Comparison of ENCODE assay signal across 20 mouse cellular contexts in the genomic region with DNA sequence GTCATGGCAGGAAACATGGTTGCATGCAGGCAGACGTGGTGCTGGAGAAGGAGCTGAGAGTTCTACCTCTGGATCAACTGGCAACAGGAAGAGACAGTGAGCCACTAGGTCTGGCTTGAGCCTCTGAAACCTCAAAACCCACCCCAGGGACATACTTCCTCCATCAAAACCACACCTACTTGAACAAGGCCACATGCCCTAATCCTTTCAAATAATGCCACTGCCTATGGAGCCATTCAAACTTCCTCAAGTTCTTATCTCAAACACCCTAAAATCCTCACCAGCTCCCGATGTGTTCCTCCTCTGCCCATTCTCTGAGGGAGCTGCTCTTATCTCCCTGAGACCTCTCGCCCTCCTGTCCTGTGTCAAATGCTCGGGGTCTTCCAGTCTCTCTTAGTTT. TPM values are rescaled to one million over a fixed set of nuclear protein-coding genes. Genes with fewer than 3 reads are reported as not detected.
A peak's percentile ranks its signal among the peaks of the same experiment; 100 is the strongest.
DNase-seq lines count a peak whose midpoint lies in the region; TF ChIP-seq lines count a peak whose summit lies in the region.
"Had no signal": no experiment of that assay in that cellular context is flagged by ENCODE, and none has a peak within 500 bp of the region (broad histone marks: within the 10 kb centered on the region; RNA-seq: fewer than 3 reads in every experiment).

No protein-coding gene starts in this region.

- DNase-seq in 416B (ENCODE audit: low read depth): peak; percentile 40
- peak; percentile 69 for DNase-seq in MEL-GATA-1-ER (ENCODE audit: extremely low read depth, low read depth)
- no peak for DNase-seq in heart, adult 11 months
- no peak for DNase-seq in liver
- DNase-seq: adrenal gland, postnatal 25 days; cerebellum, adult 11 months; cerebellum, adult 8-10 months; cerebellum, adult 9-11 months had no signal

- H3K4me3 ChIP-seq in olfactory bulb, adult 2 months (ENCODE audit: insufficient read depth, low read depth, low read length): no peak overlapping the region
- H3K4me3 ChIP-seq: embryonic facial prominence, embryonic 13.5 days; embryonic facial prominence, embryonic 15.5 days; erythroblast, embryonic 14.5 days; forebrain, embryonic 10.5 days; forebrain, embryonic 12.5 days had no signal

- WGBS in olfactory bulb, adult 2 months: 54% methylated on average over 4 of the region's 4 CpGs

- no peak for TF ChIP-seq POLR2A in olfactory bulb, adult 2 months (IDR thresholded peaks at IDR 0.05; ENCODE audit: insufficient read depth, low read depth, low read length)

- 0 out of 2 replicates have a peak, but pooled peaks have one; percentile 2 for TF ChIP-seq CTCF in olfactory bulb, adult 2 months (IDR thresholded peaks at IDR 0.05; ENCODE audit: insufficient read depth, low read depth, low read length)

- no peaks in the 10 kb centered on the region for H3K4me1 ChIP-seq in olfactory bulb, adult 2 months (ENCODE audit: control insufficient read depth, insufficient read depth, low read length)
- H3K4me1 ChIP-seq: embryonic facial prominence, embryonic 13.5 days; embryonic facial prominence, embryonic 15.5 days; forebrain, embryonic 10.5 days; forebrain, embryonic 12.5 days had no signal

- H3K27ac ChIP-seq in olfactory bulb, adult 2 months (ENCODE audit: insufficient read depth, low read depth, low read length): no peak overlapping the region
- H3K27ac ChIP-seq: embryonic facial prominence, embryonic 13.5 days; embryonic facial prominence, embryonic 15.5 days; forebrain, embryonic 10.5 days; forebrain, embryonic 12.5 days had no signal

RNA-seq across cellular contexts. Expression of gene Rdh8, which starts 23.9 kb away (rescaled TPM):
- polyA plus RNA-seq in olfactory bulb, adult 2 months (2012; ENCODE audit: insufficient read depth, insufficient read length, low replicate concordance, missing spikeins): not detected in 2 replicates
- polyA plus RNA-seq: adrenal gland, adult 2 months; brain, embryonic 14.5 days; C2C12; embryonic facial prominence, embryonic 11.5 days; embryonic facial prominence, embryonic 13.5 days; embryonic facial prominence, embryonic 15.5 days; erythroblast, embryonic 14.5 days; forebrain, embryonic 10.5 days; forebrain, embryonic 12.5 days; forebrain, embryonic 14.5 days; forebrain, embryonic 16.5 days had no signal

RNA-seq across cellular contexts. Expression of gene A230050P20Rik, which starts 26.2 kb away (rescaled TPM):
- 183 TPM in 1 of 2 replicates, not detected in the other for polyA plus RNA-seq in olfactory bulb, adult 2 months (2012; ENCODE audit: insufficient read depth, insufficient read length, low replicate concordance, missing spikeins)

RNA-seq across cellular contexts. Expression of gene Col5a3, which starts 27.3 kb away (rescaled TPM):
- not detected in 2 replicates for polyA plus RNA-seq in olfactory bulb, adult 2 months (2012; ENCODE audit: insufficient read depth, insufficient read length, low replicate concordance, missing spikeins)
- polyA plus RNA-seq: erythroblast, embryonic 14.5 days had no signal

RNA-seq across cellular contexts. Expression of gene Angptl6, which starts 37.3 kb away (rescaled TPM):
- not detected in 2 replicates for polyA plus RNA-seq in olfactory bulb, adult 2 months (2012; ENCODE audit: insufficient read depth, insufficient read length, low replicate concordance, missing spikeins)

RNA-seq across cellular contexts. Expression of gene Ppan, which starts 45.8 kb away (rescaled TPM):
- not detected in 2 replicates for polyA plus RNA-seq in olfactory bulb, adult 2 months (2012; ENCODE audit: insufficient read depth, insufficient read length, low replicate concordance, missing spikeins)

Comparison
In these comparisons a context has a peak if more than half of its experiments do, and no peak if none do; other contexts are left out.
1. DNase-seq: peak in 416B (single experiment) and MEL-GATA-1-ER (single experiment); none in heart, adult 11 months (single experiment) and liver (single experiment).